Mouse (Mus musculus): ENCODE results near the gene Psen1. TPM values are rescaled to one million over a fixed set of nuclear protein-coding genes. Genes with fewer than 3 reads are reported as not detected.

Psen1 gene
- polyA plus RNA-seq, 2 experiments = 6.8 to 21.1 TPM

GRCm38 (mm10) chr12:83721281-83721680 lies 33.3 kb downstream of the Psen1 start:
- DNase-seq (ENCODE audit: low read depth in 3 of 3, low spot score in 3 of 3) (no peak), ATAC-seq (ENCODE audit: insufficient read depth) (no peak)
- H3K4me2 ChIP-seq (ENCODE audit: low read depth) = no peak overlapping the region
- TF ChIP-seq CTCF (IDR thresholded peaks at IDR 0.05; ENCODE audit: low read depth) (no peak), EP300 (IDR thresholded peaks at IDR 0.05; ENCODE audit: low read depth) (no peak)
- no peaks in the 10 kb centered on the region for H3K27me3 ChIP-seq (ENCODE audit: control insufficient read depth, insufficient read depth, low read length)
- no peaks in the 10 kb centered on the region for H3K9me3 ChIP-seq (ENCODE audit: control insufficient read depth, low read length)
- H3K27ac ChIP-seq = no peak overlapping the region
- peaks cover 38% of the 10 kb centered on the region for H3K36me3 ChIP-seq (replicated peaks; ENCODE audit: control insufficient read depth, insufficient read depth, low read depth)
- no peak overlapping the region for H3K9ac ChIP-seq (replicated peaks)
- no peaks in the 10 kb centered on the region for H3K4me1 ChIP-seq (replicated peaks; ENCODE audit: control insufficient read depth in 2 of 2, insufficient read depth in 2 of 2, low read length in 1 of 2)
- WGBS (ENCODE audit: insufficient replicate concordance) = 75% methylated on average over 6 of the region's 6 CpGs
- H3K4me3 ChIP-seq (ENCODE audit: insufficient read depth in 1 of 2, low read depth in 2 of 2, low read length in 2 of 2) = no peak overlapping the region

DNA sequence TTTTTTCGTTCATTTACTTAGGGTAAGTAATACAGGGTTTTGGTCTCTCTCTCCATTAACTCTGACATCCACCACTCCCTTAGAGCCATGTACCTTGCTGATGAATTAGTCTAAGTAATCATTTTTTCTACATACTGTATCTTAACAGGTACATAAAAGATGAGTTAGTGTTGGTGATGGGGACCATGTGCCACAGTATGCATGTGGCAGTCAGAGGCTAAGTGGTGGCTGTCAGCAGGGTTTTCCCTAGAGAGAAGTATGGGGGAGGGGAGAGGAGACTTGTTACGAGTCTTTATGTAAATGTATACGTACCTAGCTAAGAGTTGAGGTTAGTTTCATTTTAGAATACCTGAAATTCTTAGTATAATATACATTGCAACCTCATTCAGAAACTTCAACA lies 35.1 kb downstream of the Psen1 start:
- Histone ChIP-seq H3K27me3 (ENCODE audit: control insufficient read depth, insufficient read depth, low read length) (no peaks in the 10 kb centered on the region), H3K4me3 (ENCODE audit: insufficient read depth in 1 of 2, low read depth in 2 of 2, low read length in 2 of 2) (no peak overlapping the region), H3K4me2 (ENCODE audit: low read depth) (no peak overlapping the region), H3K4me1 (replicated peaks; ENCODE audit: control insufficient read depth in 2 of 2, insufficient read depth in 2 of 2, low read length in 1 of 2) (no peaks in the 10 kb centered on the region), H3K27ac (no peak overlapping the region), H3K9ac (replicated peaks) (no peak overlapping the region), H3K36me3 (replicated peaks; ENCODE audit: control insufficient read depth, insufficient read depth, low read depth) (peaks cover 39% of the 10 kb centered on the region), H3K9me3 (ENCODE audit: control insufficient read depth, low read length) (no peaks in the 10 kb centered on the region)
- TF ChIP-seq CTCF (IDR thresholded peaks at IDR 0.05; ENCODE audit: low read depth) (no peak), EP300 (IDR thresholded peaks at IDR 0.05; ENCODE audit: low read depth) (no peak)
- no peak for ATAC-seq (ENCODE audit: insufficient read depth)
- DNase-seq (ENCODE audit: low read depth in 3 of 3, low spot score in 3 of 3) = no peak
- 76% methylated on average over 3 of the region's 3 CpGs for WGBS (ENCODE audit: insufficient replicate concordance)

- no peak for DNase-seq (ENCODE audit: low read depth in 3 of 3, low spot score in 3 of 3)
- H3K36me3 ChIP-seq (replicated peaks; ENCODE audit: control insufficient read depth, insufficient read depth, low read depth) = peaks cover 53% of the 10 kb centered on the region
- no peak overlapping the region for H3K9ac ChIP-seq (replicated peaks)
- 86% methylated on average over 12 of the region's 12 CpGs for WGBS (ENCODE audit: insufficient replicate concordance)
- H3K4me2 ChIP-seq (ENCODE audit: low read depth) = no peak overlapping the region
- no peak overlapping the region for H3K27ac ChIP-seq
- H3K9me3 ChIP-seq (ENCODE audit: control insufficient read depth, low read length) = no peaks in the 10 kb centered on the region
- H3K4me1 ChIP-seq (replicated peaks; ENCODE audit: control insufficient read depth in 2 of 2, insufficient read depth in 2 of 2, low read length in 1 of 2) = no peaks in the 10 kb centered on the region
- H3K4me3 ChIP-seq (ENCODE audit: insufficient read depth in 1 of 2, low read depth in 2 of 2, low read length in 2 of 2) = no peak overlapping the region
- ATAC-seq (ENCODE audit: insufficient read depth) = no peak
- no peaks in the 10 kb centered on the region for H3K27me3 ChIP-seq (ENCODE audit: control insufficient read depth, insufficient read depth, low read length)
- TF ChIP-seq EP300 (IDR thresholded peaks at IDR 0.05; ENCODE audit: low read depth) (no peak), CTCF (IDR thresholded peaks at IDR 0.05; ENCODE audit: low read depth) (no peak)
Measured at GRCm38 (mm10) chr12:83726510-83727308, 38.8 kb downstream of the Psen1 start.

GRCm38 (mm10) chr12:83732225-83732624 lies 44.3 kb downstream of the Psen1 start:
- no peak for ATAC-seq (ENCODE audit: insufficient read depth)
- TF ChIP-seq EP300 (IDR thresholded peaks at IDR 0.05; ENCODE audit: low read depth) (no peak), CTCF (IDR thresholded peaks at IDR 0.05; ENCODE audit: low read depth) (no peak)
- peaks cover 54% of the 10 kb centered on the region for H3K36me3 ChIP-seq (replicated peaks; ENCODE audit: control insufficient read depth, insufficient read depth, low read depth)

GRCm38 (mm10) chr12:83734047-83734446 lies 46.1 kb downstream of the Psen1 start:
- WGBS (ENCODE audit: insufficient replicate concordance) = 84% methylated on average over 10 of the region's 10 CpGs
- TF ChIP-seq EP300 (IDR thresholded peaks at IDR 0.05; ENCODE audit: low read depth) (no peak), CTCF (IDR thresholded peaks at IDR 0.05; ENCODE audit: low read depth) (no peak)
- Histone ChIP-seq H3K4me2 (ENCODE audit: low read depth) (no peak overlapping the region), H3K9me3 (ENCODE audit: control insufficient read depth, low read length) (no peaks in the 10 kb centered on the region), H3K4me3 (ENCODE audit: insufficient read depth in 1 of 2, low read depth in 2 of 2, low read length in 2 of 2) (no peak overlapping the region), H3K27me3 (ENCODE audit: control insufficient read depth, insufficient read depth, low read length) (no peaks in the 10 kb centered on the region), H3K4me1 (replicated peaks; ENCODE audit: control insufficient read depth in 2 of 2, insufficient read depth in 2 of 2, low read length in 1 of 2) (no peaks in the 10 kb centered on the region), H3K27ac (no peak overlapping the region), H3K9ac (replicated peaks) (no peak overlapping the region), H3K36me3 (replicated peaks; ENCODE audit: control insufficient read depth, insufficient read depth, low read depth) (peaks cover 41% of the 10 kb centered on the region)
- ATAC-seq (ENCODE audit: insufficient read depth) = no peak
- no peak for DNase-seq (ENCODE audit: low read depth in 3 of 3, low spot score in 3 of 3)

More at GRCm38 (mm10) chr12:83732225-83732624, 44.3 kb downstream of the Psen1 start:
- Histone ChIP-seq H3K27me3 (ENCODE audit: control insufficient read depth, insufficient read depth, low read length) (no peaks in the 10 kb centered on the region), H3K9me3 (ENCODE audit: control insufficient read depth, low read length) (no peaks in the 10 kb centered on the region), H3K4me1 (replicated peaks; ENCODE audit: control insufficient read depth in 2 of 2, insufficient read depth in 2 of 2, low read length in 1 of 2) (no peaks in the 10 kb centered on the region), H3K9ac (replicated peaks) (no peak overlapping the region), H3K27ac (no peak overlapping the region), H3K4me3 (ENCODE audit: insufficient read depth in 1 of 2, low read depth in 2 of 2, low read length in 2 of 2) (no peak overlapping the region), H3K4me2 (ENCODE audit: low read depth) (no peak overlapping the region)
- WGBS (ENCODE audit: insufficient replicate concordance) = 84% methylated on average over 5 of the region's 5 CpGs
- no peak for DNase-seq (ENCODE audit: low read depth in 3 of 3, low spot score in 3 of 3)

Data from liver, embryonic 14.5 days (tissue).